Mouse (Mus musculus): ENCODE results near the gene Vamp2. TPM values are rescaled to one million over a fixed set of nuclear protein-coding genes. Genes with fewer than 3 reads are reported as not detected.
"Not testable (repeated sequence)": the region's sequence is repeated elsewhere in the genome, so short reads cannot be mapped to it uniquely, and the experiment has no call there.

Gene Vamp2
- total RNA-seq, 2 experiments from 2014 or later: 68.8 to 72.6 TPM

DNA sequence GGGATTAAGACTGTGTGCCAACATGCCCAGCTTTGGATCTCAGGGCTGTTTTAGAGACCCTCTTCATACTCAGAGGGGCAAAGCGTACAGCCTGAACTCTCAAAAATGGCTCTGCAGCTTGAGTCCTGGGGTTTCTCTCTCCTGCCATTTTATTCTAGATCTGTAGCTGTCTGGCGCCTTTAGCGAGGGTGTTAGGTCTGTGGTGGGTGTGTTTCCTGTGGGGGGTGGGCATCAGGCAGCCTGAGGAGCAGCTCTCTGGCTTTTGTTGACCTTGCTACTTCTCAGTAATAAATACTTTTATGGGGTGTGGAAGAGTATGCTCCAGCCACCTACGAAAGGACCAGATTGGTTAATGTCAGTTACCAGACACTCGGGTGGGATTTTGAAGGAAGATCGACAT is 10.2 kb upstream of the Vamp2 start:
- intact Hi-C loops (cut with DNase I): no loop called here

GRCm38 (mm10) chr11:69078805-69079438 is 9.4 kb upstream of the Vamp2 start:
- intact Hi-C loops (cut with DNase I): loop anchor here (1.0 kb wide), 1 partner anchor 8 kb away; no protein-coding TSS in a partner anchor
- DNase-seq: no peak

More for the DNA sequence above, 10.2 kb upstream of the Vamp2 start:
- DNase-seq: no peak

DNA sequence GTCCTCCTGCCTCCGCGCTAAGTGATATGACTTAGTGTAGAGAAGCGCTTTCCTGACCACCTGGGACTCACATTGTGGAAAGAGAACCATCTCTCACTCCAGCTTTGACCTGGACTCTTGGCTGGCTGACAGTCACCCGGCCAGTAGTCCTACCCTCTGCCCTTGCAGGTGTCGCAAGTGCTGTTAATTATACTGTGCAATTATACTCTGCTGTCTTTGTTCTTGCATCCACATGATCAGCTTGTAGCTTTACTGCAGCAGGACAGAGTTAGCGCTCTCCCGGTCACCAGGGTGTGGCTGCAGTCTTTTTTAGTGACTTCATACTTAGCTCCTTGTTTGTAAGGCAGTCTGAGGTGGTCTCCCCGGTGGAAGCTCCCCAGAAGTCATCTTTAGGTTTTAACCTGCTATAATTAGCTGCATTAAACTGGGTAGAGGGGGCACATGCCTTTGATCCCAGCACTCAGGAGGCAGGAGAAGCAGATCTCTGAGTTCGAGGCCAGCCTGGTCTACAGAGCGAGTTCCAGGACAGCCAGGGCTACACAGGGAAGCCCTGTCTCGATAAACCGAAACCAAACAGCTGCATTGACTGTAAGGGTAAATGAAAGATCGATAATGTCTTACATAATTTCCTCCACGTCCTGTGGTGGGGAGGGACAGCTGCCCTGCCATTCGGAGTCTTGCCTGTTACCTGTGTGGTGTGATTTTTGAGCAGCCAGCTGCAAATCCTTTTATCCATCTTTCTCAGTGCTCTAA is 8.0 kb upstream of the Vamp2 start:
- no peak for DNase-seq
- intact Hi-C loops (cut with DNase I): no loop called here

DNA sequence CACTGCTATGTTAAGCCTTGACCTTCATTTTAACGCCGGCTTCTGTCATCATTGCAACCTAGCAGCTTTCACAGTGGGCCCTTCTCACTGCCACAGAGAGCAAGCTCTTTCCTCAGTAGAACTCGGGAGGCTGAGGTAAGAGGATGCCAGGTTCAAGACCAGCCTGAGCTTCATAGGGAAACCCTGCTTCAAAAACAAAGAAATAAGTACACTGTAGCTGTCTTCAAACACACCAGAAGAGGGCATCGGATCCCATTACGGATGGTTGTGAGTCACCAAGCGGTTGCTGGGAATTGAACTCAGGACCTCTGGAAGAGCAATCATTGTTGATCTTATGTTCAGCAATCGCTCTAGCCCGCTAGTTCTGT is 7.5 kb upstream of the Vamp2 start:
- DNase-seq: no peak
- intact Hi-C loops (cut with DNase I): no loop called here

- no peak for DNase-seq
- intact Hi-C loops (cut with DNase I): no loop called here
Measured at GRCm38 (mm10) chr11:69081613-69082012, 6.7 kb upstream of the Vamp2 start.

GRCm38 (mm10) chr11:69085608-69086007 is 2.7 kb upstream of the Vamp2 start:
- no peak for DNase-seq
- intact Hi-C loops (cut with DNase I): no loop called here

DNA sequence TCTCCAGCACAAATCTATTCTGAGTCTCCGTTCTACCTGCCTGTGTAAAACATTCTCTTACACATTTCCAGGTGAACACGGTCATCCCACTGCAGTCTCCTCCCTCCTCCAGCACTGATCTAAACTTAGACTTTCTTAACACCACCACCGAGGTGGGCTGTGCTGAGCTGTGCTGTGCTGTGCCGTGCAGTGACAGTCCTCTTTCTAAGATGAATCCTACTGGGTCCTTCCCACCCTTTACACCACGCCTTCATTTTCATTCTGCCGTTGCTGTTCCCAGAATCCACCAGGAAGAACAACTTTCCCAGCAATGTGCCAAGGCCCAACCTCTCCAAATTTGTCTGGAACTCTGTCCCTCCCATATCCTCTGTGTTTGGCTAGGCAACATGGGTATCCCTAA is 1.9 kb upstream of the Vamp2 start:
- peak in 1 of 2 experiments; percentile 39 for DNase-seq
- intact Hi-C loops (cut with DNase I): no loop called here

- intact Hi-C loops (cut with DNase I): no loop called here
- no peak for DNase-seq
Measured at GRCm38 (mm10) chr11:69087082-69087481, 1.2 kb upstream of the Vamp2 start.

DNA sequence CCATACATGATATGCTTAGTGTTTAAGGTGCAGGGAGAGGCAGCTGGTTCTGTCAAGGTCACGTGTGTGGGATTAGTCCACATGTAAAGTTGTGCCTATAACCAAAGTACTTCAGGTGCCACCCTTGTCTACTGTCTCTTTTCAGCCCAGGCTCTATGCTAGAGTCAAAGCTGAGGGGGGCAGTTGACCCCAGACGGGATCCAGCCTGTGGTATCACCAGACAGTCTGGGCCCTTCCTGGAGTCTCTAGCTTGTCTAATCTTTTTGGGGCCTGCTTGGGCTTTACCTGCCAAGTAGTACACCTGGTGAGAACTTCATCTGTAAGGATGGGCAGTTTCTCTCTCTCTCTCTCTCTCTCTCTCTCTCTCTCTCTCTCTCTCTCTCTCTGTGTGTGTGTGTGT is 693 bp upstream of the Vamp2 start:
- no peak for DNase-seq
- intact Hi-C loops (cut with DNase I): no loop called here

- DNase-seq: no peak
- intact Hi-C loops (cut with DNase I): loop anchor here (2.0 kb wide), 1 partner anchor 18 kb away; the partner anchor contains the start of gene Tmem107
Measured at GRCm38 (mm10) chr11:69088856-69089615, 746 bp downstream of the Vamp2 start.

DNA sequence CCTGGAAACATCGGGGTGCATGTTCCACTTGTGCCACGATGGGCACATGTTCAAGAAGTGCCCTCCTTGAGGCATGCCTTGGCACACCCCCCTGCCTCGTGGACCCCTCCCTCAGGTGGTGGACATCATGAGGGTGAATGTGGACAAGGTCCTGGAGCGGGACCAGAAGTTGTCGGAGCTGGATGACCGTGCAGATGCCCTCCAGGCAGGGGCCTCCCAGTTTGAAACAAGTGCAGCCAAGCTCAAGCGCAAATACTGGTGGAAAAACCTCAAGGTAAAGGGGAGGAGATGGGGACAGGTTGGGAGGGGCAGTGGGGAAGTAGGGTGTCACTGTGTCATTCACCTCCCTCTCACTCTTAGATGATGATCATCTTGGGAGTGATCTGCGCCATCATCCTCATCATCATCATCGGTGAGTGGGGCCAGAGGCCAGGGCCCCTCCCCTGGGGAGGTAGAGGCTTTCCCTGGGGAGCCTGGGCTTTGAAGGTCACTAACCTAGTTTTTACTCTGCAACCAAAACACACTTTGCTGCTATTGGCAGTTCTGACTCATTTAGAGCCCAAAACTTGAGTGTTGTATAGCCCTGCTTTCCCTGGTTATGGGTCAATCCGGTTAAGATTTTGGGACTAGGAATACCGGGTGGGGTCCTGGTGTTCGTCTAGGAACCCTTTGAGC is 1.5 kb downstream of the Vamp2 start:
- intact Hi-C loops (cut with DNase I): loop anchor here (2.0 to 10.0 kb wide), 2 partner anchors 19 to 325 kb away; partner anchors contain the start of genes Kdm6b and Tmem107
- no peak for DNase-seq

DNA sequence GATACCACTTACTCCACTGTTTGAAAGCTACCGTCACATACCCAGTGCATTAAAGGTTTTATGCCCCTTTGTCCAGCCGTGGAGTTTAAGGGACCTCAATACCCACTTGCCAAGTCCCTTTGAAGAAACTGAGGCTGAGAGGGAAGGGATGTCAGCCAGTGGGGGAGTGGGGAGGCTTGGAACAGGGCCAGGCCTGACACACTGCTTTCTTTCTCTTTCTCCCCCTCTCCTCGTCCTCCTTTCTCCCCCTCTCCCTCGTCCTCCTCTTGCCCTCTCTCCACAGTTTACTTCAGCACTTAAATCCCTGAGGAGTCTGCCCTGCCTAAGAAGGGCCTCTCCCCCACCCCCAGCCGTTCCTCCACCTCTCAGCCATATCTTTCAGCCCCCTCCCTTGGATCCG is 2.1 kb downstream of the Vamp2 start:
- DNase-seq: no peak
- intact Hi-C loops (cut with DNase I): loop anchor here (10.0 kb wide), 1 partner anchor 324 kb away; the partner anchor contains the start of gene Kdm6b

DNA sequence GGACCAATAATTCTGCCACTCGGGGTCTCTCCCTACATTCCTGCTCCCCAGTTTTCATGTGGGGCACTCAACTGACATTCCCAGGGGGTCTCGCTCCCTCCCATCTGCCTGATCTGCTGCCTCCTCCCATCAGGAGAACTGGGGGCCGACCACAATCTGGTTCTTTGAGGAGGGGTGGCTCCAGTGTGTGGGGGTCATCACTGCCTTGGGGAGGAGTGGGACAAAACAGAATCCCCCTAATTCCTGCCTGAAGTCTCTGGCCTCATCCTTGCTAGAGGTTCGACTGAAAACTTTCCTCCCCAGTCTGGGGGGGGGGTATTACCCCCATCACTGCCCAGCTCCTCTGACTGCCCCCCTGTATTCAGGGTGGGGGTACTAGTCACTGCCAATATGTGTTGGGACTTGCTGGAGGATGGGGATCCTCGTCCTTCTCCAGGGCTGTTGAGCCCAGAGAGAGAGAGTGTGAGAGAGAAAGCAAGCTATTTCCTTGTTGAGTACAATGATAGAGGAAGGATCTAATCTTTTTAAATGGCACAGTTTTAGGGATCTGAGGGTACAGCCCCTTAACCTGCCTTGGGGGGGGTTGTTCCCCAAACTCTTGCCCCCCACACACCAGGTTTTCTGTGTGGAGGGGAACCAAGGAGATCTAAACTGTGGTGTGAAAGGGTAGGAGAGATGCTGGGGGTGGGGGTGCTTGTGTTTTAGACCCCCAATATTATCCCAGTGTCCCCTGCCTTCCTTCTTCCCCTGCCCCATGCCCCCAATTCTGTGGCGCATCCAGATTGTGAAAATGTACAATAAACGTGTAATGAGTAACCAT is 3.5 kb downstream of the Vamp2 start:
- DNase-seq: no peak
- intact Hi-C loops (cut with DNase I): loop anchor here (1.0 to 10.0 kb wide), 2 partner anchors 31 to 323 kb away; partner anchors contain the start of genes 9130213A22Rik and Kdm6b

DNA sequence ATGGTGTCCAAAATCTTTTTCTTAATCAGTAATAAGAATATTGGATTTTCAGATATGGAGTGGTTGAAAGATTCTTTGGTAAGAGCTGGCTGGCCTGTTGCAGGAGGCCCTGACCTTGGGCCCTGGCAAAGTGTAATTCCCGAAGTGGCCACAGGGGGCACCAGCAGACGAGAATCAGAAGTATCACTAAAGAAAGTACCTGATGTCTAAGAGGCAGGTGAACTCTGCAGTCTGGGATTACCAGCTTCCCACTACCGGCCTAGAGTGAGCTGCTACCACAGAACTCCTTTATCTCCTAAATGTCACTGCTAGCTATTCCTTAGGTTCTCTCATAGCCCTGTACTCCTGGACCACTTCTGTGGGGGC is 4.1 kb downstream of the Vamp2 start:
- peak; percentile 88 to 95 for DNase-seq
- intact Hi-C loops (cut with DNase I): loop anchor here (10.0 kb wide), 1 partner anchor 322 kb away; the partner anchor contains the start of gene Kdm6b

GRCm38 (mm10) chr11:69092871-69093270 is 4.6 kb downstream of the Vamp2 start:
- no peak for DNase-seq
- intact Hi-C loops (cut with DNase I): loop anchor here (10.0 kb wide), 1 partner anchor 322 kb away; the partner anchor contains the start of gene Kdm6b

- intact Hi-C loops (cut with DNase I): loop anchor here (10.0 kb wide), 1 partner anchor 321 kb away; the partner anchor contains the start of gene Kdm6b
- DNase-seq: not testable (repeated sequence)
Measured at GRCm38 (mm10) chr11:69093856-69094255, 5.6 kb downstream of the Vamp2 start.

DNA sequence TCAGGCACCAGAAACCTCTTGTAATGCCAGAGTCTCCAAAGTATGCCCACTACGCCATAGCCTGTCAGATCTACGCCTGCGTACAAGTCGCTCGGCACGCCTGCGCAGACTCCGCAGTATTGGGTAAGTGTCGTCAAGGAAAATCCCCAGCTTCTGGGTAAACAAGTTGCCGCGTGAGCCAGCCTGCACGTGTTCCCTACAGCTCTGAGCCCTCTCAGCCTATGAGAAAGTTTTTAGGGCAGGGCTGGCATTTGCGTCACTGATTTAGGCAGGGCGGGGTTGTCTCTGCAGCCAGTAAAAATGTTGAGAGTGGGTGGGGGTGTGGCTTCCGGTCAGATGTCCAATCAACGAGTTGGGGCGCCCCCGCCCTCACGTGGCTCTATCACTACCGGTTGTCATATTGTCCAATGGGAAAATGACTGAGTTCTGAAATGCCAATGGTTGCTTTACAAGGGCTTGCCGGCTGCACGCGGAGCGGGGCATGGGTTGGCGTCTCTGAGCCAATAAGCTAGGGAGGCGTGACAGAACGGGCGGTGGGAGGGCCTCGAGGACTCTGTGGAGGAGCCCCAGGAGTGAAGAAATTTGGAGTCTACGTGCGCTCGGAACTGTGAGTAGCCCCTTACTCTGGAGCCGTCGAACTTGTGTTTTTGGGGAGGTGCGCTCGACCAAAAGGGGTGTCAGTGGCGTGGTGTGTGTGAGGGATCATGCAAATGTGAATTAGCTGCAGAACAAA is 6.6 kb downstream of the Vamp2 start, which contains the start of gene Per1:
Per1 (plus strand) TSS at position 521 of the 733 bp plus-strand sequence.
- peak; percentile 96 to 97 for DNase-seq
- intact Hi-C loops (cut with DNase I): loop anchor here (10.0 kb wide), 1 partner anchor 320 kb away; the partner anchor contains the start of gene Kdm6b

GRCm38 (mm10) chr11:69095511-69096231 is 7.4 kb downstream of the Vamp2 start:
- intact Hi-C loops (cut with DNase I): loop anchor here (10.0 kb wide), 1 partner anchor 319 kb away; the partner anchor contains the start of gene Kdm6b
- peak in 1 of 2 experiments; percentile 53 for DNase-seq

Data from heart, postnatal 14 days (tissue).